Mouse (Mus musculus): ENCODE measurements around the gene 2310022B05Rik. TPM values are rescaled to one million over a fixed set of nuclear protein-coding genes. Genes with fewer than 3 reads are reported as not detected.

2310022B05Rik gene
- polyA plus RNA-seq (2015; fragmentation: Nextera tagmentation; extraction: Ambion mirVana): 29.9 and 30.1 TPM in 2 replicates

DNA sequence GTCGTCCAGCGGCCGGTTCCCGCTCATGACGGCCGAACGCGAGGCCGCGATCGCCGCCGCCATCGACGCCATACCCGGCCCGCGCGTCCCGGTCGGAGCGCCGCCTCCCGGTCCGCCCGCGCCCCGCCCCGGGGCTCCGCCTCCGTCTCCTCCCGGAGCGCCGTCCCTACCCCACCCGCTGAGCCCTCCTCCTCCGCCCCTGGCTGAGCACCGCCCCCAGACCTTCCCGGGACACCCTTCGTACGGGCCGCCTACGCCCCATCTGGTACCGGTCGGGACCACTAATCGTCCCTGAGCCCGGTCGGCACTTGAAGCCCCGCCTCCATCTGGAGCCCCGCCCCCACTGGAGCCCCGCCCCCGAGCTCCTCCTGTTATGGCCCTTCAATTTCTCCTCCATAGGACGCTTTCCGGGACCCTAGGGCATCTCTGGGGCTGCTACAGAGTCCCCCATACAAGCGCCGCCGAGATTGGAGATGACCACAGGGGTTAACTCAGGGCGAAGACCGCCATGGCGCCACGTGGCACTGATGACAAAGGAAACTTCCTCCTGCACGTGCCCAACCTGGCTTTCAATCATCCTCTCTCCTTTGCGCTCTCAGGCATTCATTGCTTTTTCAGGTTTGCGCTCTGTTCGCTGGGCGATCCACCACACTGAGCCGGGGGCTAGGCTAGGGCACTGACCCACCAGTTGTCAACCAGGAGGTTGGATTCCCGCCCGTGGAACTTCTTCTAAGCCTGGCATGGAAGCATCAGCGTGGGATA is at the start of gene 2310022B05Rik:
Gene 2310022B05Rik, minus strand, starts transcription at position 258 of the 762 bp plus-strand sequence.
- H3K27me3 ChIP-seq: no peaks in the 10 kb centered on the region
- no peaks in the 10 kb centered on the region for H3K36me3 ChIP-seq
- peak within 1 kb of the TSS; percentile 78 for H3K4me2 ChIP-seq
- peak within 1 kb of the TSS; percentile 86 for H3K9ac ChIP-seq
- H3K4me3 ChIP-seq: peak within 1 kb of the TSS; percentile 83
- peak within 1 kb of the TSS; percentile 84 for H3K27ac ChIP-seq
- no peaks in the 10 kb centered on the region for H3K9me3 ChIP-seq
- 1% methylated on average over 54 of the region's 69 CpGs for WGBS
- peaks cover 42% of the 10 kb centered on the region for H3K4me1 ChIP-seq
- peak; percentile 95 for ATAC-seq (ENCODE audit: borderline replicate concordance, extremely low read depth, low FRiP score, low TSS enrichment)

DNA sequence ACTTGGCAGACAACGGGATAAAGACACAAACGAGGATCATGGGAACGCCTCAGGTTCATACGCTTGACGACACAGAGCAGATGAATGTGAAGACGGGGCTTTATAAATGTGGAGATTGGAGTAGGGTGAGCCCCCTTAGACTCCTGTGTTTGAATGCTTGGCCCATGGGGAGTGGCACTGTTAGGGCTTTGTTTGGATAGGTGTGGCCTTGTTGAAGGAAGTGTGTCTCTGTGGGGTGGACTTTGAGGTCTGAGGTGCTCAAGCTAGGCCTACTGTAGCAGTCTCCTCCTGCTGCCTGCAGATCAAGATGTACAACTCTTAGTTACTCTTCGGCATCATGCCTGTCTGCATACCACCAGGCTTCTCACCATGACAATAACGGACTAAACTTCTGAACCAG is 42.7 kb upstream of the 2310022B05Rik start:
- no peak overlapping the region for H3K4me2 ChIP-seq
- H3K4me1 ChIP-seq: no peaks in the 10 kb centered on the region
- ATAC-seq (ENCODE audit: borderline replicate concordance, extremely low read depth, low FRiP score, low TSS enrichment): no peak
- no peak overlapping the region for H3K4me3 ChIP-seq
- no peaks in the 10 kb centered on the region for H3K9me3 ChIP-seq
- H3K27me3 ChIP-seq: no peaks in the 10 kb centered on the region
- no peak overlapping the region for H3K27ac ChIP-seq
- H3K9ac ChIP-seq: no peak overlapping the region
- 95% methylated on average over 8 of the region's 8 CpGs for WGBS
- peaks cover 21% of the 10 kb centered on the region for H3K36me3 ChIP-seq

DNA sequence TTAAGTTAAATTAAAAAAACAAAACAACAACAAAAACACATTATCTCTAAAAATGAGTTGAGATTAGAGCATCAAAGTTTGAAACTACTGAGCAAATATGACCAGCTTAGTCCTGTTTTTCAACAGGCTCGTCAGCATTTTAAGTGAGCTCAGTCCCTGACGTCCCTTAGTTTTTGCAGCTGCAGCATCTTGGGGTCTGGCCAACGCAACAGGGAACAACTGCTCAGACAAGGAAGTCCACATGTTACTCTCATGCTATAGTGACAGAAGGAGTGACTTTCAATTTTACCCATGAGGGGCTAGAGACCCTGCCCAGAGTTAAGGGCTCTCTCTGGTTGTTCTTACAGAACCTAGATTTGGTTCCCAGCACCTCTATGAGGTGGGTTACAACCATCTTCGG is 41.2 kb upstream of the 2310022B05Rik start:
- no peak overlapping the region for H3K4me2 ChIP-seq
- H3K9ac ChIP-seq: no peak overlapping the region
- ATAC-seq (ENCODE audit: borderline replicate concordance, extremely low read depth, low FRiP score, low TSS enrichment): no peak
- peaks cover 20% of the 10 kb centered on the region for H3K36me3 ChIP-seq
- H3K9me3 ChIP-seq: no peaks in the 10 kb centered on the region
- no peak overlapping the region for H3K27ac ChIP-seq
- no peak overlapping the region for H3K4me3 ChIP-seq
- no peaks in the 10 kb centered on the region for H3K4me1 ChIP-seq
- 75% methylated on average over 4 of the region's 4 CpGs for WGBS
- H3K27me3 ChIP-seq: no peaks in the 10 kb centered on the region

DNA sequence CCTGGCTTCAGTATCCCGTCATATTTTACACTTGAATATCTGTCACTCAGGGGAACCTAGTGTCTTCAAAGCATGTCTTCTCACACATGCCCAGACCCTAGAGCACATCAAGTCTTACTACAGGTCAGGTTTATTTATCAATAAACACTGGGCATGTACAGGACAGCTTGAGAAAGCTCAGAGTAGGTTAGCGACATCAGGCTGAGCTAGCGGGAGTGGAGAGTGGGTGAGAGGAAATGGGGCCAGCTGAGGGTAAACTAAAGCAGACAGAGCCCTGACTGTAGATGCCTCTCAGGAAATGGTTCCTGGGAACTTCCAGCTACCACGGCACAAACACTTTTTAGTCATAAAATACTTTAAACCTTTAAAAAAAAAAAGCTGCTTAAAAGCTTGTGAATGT is 40.4 kb upstream of the 2310022B05Rik start:
- ATAC-seq (ENCODE audit: borderline replicate concordance, extremely low read depth, low FRiP score, low TSS enrichment): no peak
- H3K27me3 ChIP-seq: no peaks in the 10 kb centered on the region
- H3K36me3 ChIP-seq: peaks cover 13% of the 10 kb centered on the region
- H3K4me2 ChIP-seq: no peak overlapping the region
- H3K4me1 ChIP-seq: no peaks in the 10 kb centered on the region
- H3K4me3 ChIP-seq: no peak overlapping the region
- H3K9ac ChIP-seq: no peak overlapping the region
- no peak overlapping the region for H3K27ac ChIP-seq
- H3K9me3 ChIP-seq: no peaks in the 10 kb centered on the region
- WGBS: 40% methylated on average over 4 of the region's 4 CpGs

DNA sequence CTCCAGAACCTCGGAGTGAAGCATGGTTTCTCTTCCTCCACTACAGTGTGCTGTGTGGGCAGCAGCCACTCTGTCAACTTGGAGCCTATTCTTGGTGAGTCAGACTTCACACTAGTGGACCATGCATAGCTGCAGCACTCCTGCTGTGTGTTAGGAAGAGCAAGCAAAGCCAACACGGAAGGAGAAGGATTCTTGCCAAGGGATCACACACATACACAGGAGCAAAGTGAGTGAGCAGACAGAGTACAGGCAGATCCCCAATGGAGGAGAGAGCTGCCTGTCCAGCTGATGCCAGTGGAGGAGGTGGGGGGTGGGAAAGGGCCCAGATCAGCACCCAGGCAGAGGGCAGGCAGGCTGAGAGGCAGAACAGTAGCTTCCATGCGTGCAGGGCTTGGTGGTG is 39.0 kb upstream of the 2310022B05Rik start:
- Histone ChIP-seq H3K4me2 (no peak overlapping the region), H3K4me3 (no peak overlapping the region), H3K9ac (no peak overlapping the region), H3K27ac (no peak overlapping the region), H3K4me1 (no peaks in the 10 kb centered on the region), H3K36me3 (peaks cover 13% of the 10 kb centered on the region), H3K27me3 (no peaks in the 10 kb centered on the region), H3K9me3 (no peaks in the 10 kb centered on the region)
- no peak for ATAC-seq (ENCODE audit: borderline replicate concordance, extremely low read depth, low FRiP score, low TSS enrichment)
- WGBS: 65% methylated on average over 3 of the region's 3 CpGs

DNA sequence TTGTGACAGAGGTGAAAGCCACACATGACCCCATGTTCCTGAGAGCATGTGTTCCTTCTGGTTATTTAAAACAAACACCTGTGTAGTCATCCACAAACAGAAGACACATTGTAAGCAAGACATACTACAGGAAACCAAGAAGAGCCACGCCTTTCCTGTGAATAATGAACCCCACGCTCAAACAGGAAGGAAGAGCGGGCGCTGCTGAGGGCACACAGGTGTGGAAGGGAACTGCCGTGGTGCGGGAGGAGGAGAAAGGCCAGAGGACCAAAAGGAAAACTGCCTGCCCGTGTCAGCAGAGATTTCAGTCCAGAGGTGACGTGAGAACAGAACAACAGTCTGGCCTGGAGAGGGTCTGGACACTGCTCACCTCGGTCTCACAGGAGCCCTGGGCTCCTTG is 37.9 kb upstream of the 2310022B05Rik start:
- Histone ChIP-seq H3K36me3 (peaks cover 13% of the 10 kb centered on the region), H3K4me3 (no peak overlapping the region), H3K9ac (no peak overlapping the region), H3K9me3 (no peaks in the 10 kb centered on the region), H3K27ac (no peak overlapping the region), H3K4me2 (no peak overlapping the region), H3K27me3 (no peaks in the 10 kb centered on the region), H3K4me1 (no peaks in the 10 kb centered on the region)
- ATAC-seq (ENCODE audit: borderline replicate concordance, extremely low read depth, low FRiP score, low TSS enrichment): no peak
- 76% methylated on average over 9 of the region's 9 CpGs for WGBS

DNA sequence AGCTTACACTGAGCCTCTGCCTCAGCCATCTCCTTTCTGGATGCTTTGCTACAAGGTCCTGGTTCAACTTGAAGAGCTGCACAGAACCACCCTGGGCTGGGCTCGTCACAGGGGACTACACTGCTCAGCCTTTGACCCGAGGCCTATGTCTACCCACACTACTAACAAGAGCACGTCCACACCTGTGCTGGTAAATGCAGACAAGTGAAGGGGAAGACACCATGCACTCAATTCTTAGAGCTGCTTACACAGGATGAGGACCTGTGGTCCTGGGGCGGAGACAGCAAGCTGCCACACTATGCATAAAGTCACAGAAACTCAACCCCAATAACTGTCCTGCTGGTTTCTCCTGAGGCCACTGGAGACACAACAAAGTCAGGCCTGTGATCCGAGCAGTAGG is 37.1 kb upstream of the 2310022B05Rik start:
- no peaks in the 10 kb centered on the region for H3K9me3 ChIP-seq
- no peak overlapping the region for H3K4me2 ChIP-seq
- peaks cover 13% of the 10 kb centered on the region for H3K36me3 ChIP-seq
- H3K27me3 ChIP-seq: no peaks in the 10 kb centered on the region
- H3K9ac ChIP-seq: no peak overlapping the region
- no peak overlapping the region for H3K4me3 ChIP-seq
- no peak overlapping the region for H3K27ac ChIP-seq
- no peaks in the 10 kb centered on the region for H3K4me1 ChIP-seq
- ATAC-seq (ENCODE audit: borderline replicate concordance, extremely low read depth, low FRiP score, low TSS enrichment): no peak
- WGBS: 80% methylated on average over 5 of the region's 5 CpGs

DNA sequence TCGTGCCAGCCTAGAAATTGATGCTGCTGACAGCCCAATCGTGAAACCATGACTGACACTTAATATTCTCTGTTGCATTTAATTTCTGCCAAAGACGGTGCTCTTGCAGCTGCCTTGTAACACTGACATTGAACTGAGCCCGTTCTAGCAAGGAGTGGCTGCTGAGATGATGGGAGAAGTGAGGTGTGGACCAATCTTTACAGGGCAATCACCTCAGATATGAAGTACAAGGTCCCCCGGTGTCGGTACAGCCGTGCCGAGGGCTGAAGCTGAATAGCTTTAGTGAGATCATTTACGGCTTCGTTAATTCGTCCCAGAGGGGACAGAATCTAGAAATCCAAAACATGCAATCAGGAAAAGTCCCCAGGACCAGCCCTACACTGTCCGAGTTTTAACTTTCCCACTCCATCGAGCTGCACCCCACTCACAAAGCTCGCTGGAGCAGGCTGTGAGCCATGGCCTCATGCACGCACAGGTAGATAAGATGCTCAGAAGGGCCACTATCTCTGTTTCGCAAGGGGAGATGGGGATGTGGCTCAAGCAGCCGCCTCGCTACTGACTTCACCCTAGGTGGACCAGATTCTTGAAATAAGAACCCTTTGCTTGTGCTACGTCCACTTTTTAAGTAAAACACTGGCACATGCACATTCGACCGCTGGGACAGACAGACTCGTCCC is 32.4 kb upstream of the 2310022B05Rik start:
- 92% methylated on average over 22 of the region's 22 CpGs for WGBS

DNA sequence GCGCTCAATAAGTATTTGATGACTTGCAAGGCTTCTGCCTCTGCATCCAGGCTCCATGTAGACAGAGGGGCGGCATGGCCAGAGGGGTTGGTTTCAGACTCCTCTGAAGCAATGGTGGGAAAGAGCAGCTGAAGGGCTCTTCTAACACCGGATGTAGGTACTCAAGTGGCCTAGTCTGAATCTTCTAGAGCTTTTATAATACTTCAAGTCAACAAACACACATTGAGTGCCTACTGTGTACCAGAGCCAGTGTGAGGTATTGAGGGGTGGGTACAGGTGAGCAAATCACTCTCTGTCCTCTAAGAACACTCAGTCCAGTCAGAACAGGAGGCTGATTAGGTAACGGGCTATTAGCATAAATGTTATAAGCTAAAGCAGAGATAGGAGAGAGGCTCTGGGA is 28.5 kb upstream of the 2310022B05Rik start:
- Histone ChIP-seq H3K4me3 (no peak overlapping the region), H3K9ac (no peak overlapping the region), H3K4me1 (no peaks in the 10 kb centered on the region), H3K9me3 (no peaks in the 10 kb centered on the region), H3K27me3 (no peaks in the 10 kb centered on the region), H3K27ac (peak overlapping the region; percentile 60), H3K4me2 (no peak overlapping the region), H3K36me3 (peaks cover 16% of the 10 kb centered on the region)
- ATAC-seq (ENCODE audit: borderline replicate concordance, extremely low read depth, low FRiP score, low TSS enrichment): peak; percentile 69
- 70% methylated on average over 4 of the region's 4 CpGs for whole genome bisulfite sequencing

More for the DNA sequence above, 32.4 kb upstream of the 2310022B05Rik start:
- no peak overlapping the region for H3K27ac ChIP-seq
- no peak overlapping the region for H3K9ac ChIP-seq
- H3K36me3 ChIP-seq: peaks cover 16% of the 10 kb centered on the region
- no peaks in the 10 kb centered on the region for H3K27me3 ChIP-seq
- H3K4me1 ChIP-seq: no peaks in the 10 kb centered on the region
- no peaks in the 10 kb centered on the region for H3K9me3 ChIP-seq
- no peak overlapping the region for H3K4me2 ChIP-seq
- no peak overlapping the region for H3K4me3 ChIP-seq
- no peak for ATAC-seq (ENCODE audit: borderline replicate concordance, extremely low read depth, low FRiP score, low TSS enrichment)

DNA sequence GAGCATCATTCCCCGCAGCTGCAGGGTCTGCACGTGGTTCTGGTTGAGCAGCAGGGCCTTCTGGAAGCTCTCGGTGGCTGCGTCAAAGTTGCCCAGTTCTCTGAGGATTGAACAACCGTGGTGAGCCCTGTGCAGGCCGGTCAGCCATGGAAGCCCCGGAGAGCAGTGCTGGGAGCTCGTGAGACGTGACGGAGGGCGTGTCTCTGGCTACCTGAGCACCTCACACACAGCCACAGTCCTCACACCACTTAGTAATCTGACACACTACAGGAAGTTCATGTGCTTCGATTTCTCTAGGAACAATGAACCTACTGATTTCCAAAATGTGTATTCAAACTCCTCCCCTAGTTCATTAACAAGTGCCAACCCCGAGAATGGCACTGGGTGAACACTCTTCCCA is 25.7 kb upstream of the 2310022B05Rik start:
- 70% methylated on average over 13 of the region's 13 CpGs for WGBS
- no peak overlapping the region for H3K9ac ChIP-seq
- H3K4me2 ChIP-seq: no peak overlapping the region
- no peaks in the 10 kb centered on the region for H3K27me3 ChIP-seq
- no peak overlapping the region for H3K4me3 ChIP-seq
- peaks cover 31% of the 10 kb centered on the region for H3K36me3 ChIP-seq
- no peak overlapping the region for H3K27ac ChIP-seq
- H3K4me1 ChIP-seq: no peaks in the 10 kb centered on the region
- H3K9me3 ChIP-seq: no peaks in the 10 kb centered on the region
- ATAC-seq (ENCODE audit: borderline replicate concordance, extremely low read depth, low FRiP score, low TSS enrichment): no peak

DNA sequence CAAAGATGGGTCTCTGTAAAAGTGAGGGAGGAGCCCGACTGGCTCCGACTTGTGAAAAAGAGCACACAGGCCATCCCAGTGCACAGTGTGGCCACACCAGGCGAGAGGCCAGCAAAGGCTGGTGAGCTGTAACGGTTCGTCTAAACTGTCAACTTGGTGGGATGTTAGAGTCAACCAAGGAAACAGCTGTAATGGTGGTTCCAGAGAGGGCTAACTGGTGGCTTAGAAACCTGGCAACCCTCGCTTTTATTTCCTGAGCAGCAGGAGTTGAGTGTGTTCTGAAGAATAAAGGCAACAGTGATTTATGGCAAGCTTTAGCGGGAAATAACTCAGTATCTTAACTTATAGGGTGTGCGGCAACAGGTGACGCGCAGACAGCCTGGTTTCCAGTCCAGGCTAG is 19.0 kb upstream of the 2310022B05Rik start:
- Histone ChIP-seq H3K4me2 (no peak overlapping the region), H3K4me3 (no peak overlapping the region), H3K4me1 (peaks cover 17% of the 10 kb centered on the region), H3K27me3 (no peaks in the 10 kb centered on the region), H3K9ac (no peak overlapping the region), H3K9me3 (no peaks in the 10 kb centered on the region), H3K27ac (peak overlapping the region; percentile 10; the same call in 1 of the 2 replicates), H3K36me3 (peaks cover 52% of the 10 kb centered on the region)
- no peak for ATAC-seq (ENCODE audit: borderline replicate concordance, extremely low read depth, low FRiP score, low TSS enrichment)
- 79% methylated on average over 10 of the region's 10 CpGs for WGBS

DNA sequence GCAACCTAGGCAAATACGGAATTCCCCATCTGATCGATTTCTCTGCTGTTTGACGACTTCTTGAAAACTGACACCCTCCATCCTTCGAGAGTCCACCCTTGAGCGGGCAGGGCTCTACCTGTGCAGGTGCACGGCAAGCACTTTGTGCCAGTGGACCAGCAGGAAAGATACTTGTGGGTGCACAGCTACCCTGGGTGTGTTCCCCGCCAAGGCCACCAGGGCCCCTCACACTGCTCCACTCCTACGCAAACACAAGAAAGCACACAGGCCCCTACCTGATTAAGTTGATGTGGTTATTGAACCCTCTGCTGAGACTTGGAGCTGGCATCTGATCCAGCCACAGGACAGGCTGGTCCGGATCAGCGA is 18.6 kb upstream of the 2310022B05Rik start:
- WGBS: 58% methylated on average over 10 of the region's 10 CpGs
- no peak overlapping the region for H3K4me2 ChIP-seq
- no peak overlapping the region; the same call in 1 of the 2 replicates for H3K9ac ChIP-seq
- H3K27me3 ChIP-seq: no peaks in the 10 kb centered on the region
- no peaks in the 10 kb centered on the region for H3K9me3 ChIP-seq
- ATAC-seq (ENCODE audit: borderline replicate concordance, extremely low read depth, low FRiP score, low TSS enrichment): peak; percentile 53; the same call in 1 of the 2 replicates
- no peak overlapping the region for H3K4me3 ChIP-seq
- peak overlapping the region; percentile 10; the same call in 1 of the 2 replicates for H3K27ac ChIP-seq
- H3K4me1 ChIP-seq: peaks cover 18% of the 10 kb centered on the region
- H3K36me3 ChIP-seq: peaks cover 50% of the 10 kb centered on the region
